Mouse (Mus musculus): ENCODE results near the gene Gck. TPM values are rescaled to one million over a fixed set of nuclear protein-coding genes. Genes with fewer than 3 reads are reported as not detected.
"Not testable (repeated sequence)": the region's sequence is repeated elsewhere in the genome, so short reads cannot be mapped to it uniquely, and the experiment has no call there.

Gck gene
- polyA plus RNA-seq, 1 experiment from 2014 or later = not detected

- Histone ChIP-seq H3K4me3 (ENCODE audit: inconsistent target) (no peak overlapping the region), H3K27ac (no peak overlapping the region), H3K36me3 (ENCODE audit: inconsistent target) (no peaks in the 10 kb centered on the region), H3K79me2 (ENCODE audit: inconsistent target) (no peaks in the 10 kb centered on the region)
- WGBS (ENCODE audit: missing documents) = 96% methylated on average over 4 of the region's 4 CpGs
Observed at GRCm38 (mm10) chr11:5892810-5893368, 57.0 kb downstream of the Gck start.

- Histone ChIP-seq H3K27ac (no peak overlapping the region), H3K4me3 (ENCODE audit: inconsistent target) (no peak overlapping the region), H3K79me2 (ENCODE audit: inconsistent target) (no peaks in the 10 kb centered on the region), H3K36me3 (ENCODE audit: inconsistent target) (no peaks in the 10 kb centered on the region)
- WGBS (ENCODE audit: missing documents) = 30% methylated on average over 8 of the region's 8 CpGs
Observed at GRCm38 (mm10) chr11:5892151-5892591, 57.7 kb downstream of the Gck start.

GRCm38 (mm10) chr11:5888563-5888962 lies 61.3 kb downstream of the Gck start:
- H3K36me3 ChIP-seq (ENCODE audit: inconsistent target); H3K79me2 ChIP-seq (ENCODE audit: inconsistent target); H3K4me3 ChIP-seq (ENCODE audit: inconsistent target); H3K27ac ChIP-seq: not testable (repeated sequence)
- WGBS (ENCODE audit: missing documents) = 70% methylated on average over 4 of the region's 5 CpGs

- Histone ChIP-seq H3K27ac (no peak overlapping the region), H3K4me3 (ENCODE audit: inconsistent target) (no peak overlapping the region), H3K36me3 (ENCODE audit: inconsistent target) (no peaks in the 10 kb centered on the region), H3K79me2 (ENCODE audit: inconsistent target) (no peaks in the 10 kb centered on the region)
- WGBS (ENCODE audit: missing documents) = 86% methylated on average over 5 of the region's 5 CpGs
Observed at GRCm38 (mm10) chr11:5887250-5887649, 62.6 kb downstream of the Gck start.

GRCm38 (mm10) chr11:5886187-5886586 lies 63.7 kb downstream of the Gck start:
- H3K36me3 ChIP-seq (ENCODE audit: inconsistent target) = no peaks in the 10 kb centered on the region
- H3K79me2 ChIP-seq (ENCODE audit: inconsistent target) = no peaks in the 10 kb centered on the region
- WGBS (ENCODE audit: missing documents) = 15% methylated on average over 9 of the region's 9 CpGs
- H3K27ac ChIP-seq = no peak overlapping the region
- no peak overlapping the region for H3K4me3 ChIP-seq (ENCODE audit: inconsistent target)

GRCm38 (mm10) chr11:5882518-5882917 lies 67.4 kb downstream of the Gck start:
- Histone ChIP-seq H3K4me3 (ENCODE audit: inconsistent target) (no peak overlapping the region), H3K79me2 (ENCODE audit: inconsistent target) (no peaks in the 10 kb centered on the region), H3K36me3 (ENCODE audit: inconsistent target) (no peaks in the 10 kb centered on the region), H3K27ac (no peak overlapping the region)
- 17% methylated on average over 8 of the region's 8 CpGs for whole genome bisulfite sequencing (ENCODE audit: missing documents)

- H3K4me3 ChIP-seq (ENCODE audit: inconsistent target) = no peak overlapping the region
- H3K27ac ChIP-seq = no peak overlapping the region
- 84% methylated on average over 5 of the region's 5 CpGs for WGBS (ENCODE audit: missing documents)
Observed at GRCm38 (mm10) chr11:5879905-5880304, 70.0 kb downstream of the Gck start.

GRCm38 (mm10) chr11:5878661-5879060 lies 71.2 kb downstream of the Gck start:
- H3K4me3 ChIP-seq (ENCODE audit: inconsistent target) = no peak overlapping the region; the same call in 1 of the 2 replicates
- H3K27ac ChIP-seq = peak overlapping the region; percentile 35
- H3K36me3 ChIP-seq (ENCODE audit: inconsistent target) = peaks cover under 1% of the 10 kb centered on the region; the same call in 1 of the 2 replicates
- 54% methylated on average over 8 of the region's 8 CpGs for WGBS (ENCODE audit: missing documents)
- H3K79me2 ChIP-seq (ENCODE audit: inconsistent target) = no peaks in the 10 kb centered on the region

More at GRCm38 (mm10) chr11:5879905-5880304, 70.0 kb downstream of the Gck start:
- H3K79me2 ChIP-seq (ENCODE audit: inconsistent target) = no peaks in the 10 kb centered on the region
- no peaks in the 10 kb centered on the region for H3K36me3 ChIP-seq (ENCODE audit: inconsistent target)

- Histone ChIP-seq H3K4me3 (ENCODE audit: inconsistent target) (peak within 1 kb of the TSS; percentile 58), H3K36me3 (ENCODE audit: inconsistent target) (peaks cover 7% of the 10 kb centered on the region; the same call in 1 of the 2 replicates), H3K27ac (peak within 1 kb of the TSS; percentile 35), H3K79me2 (ENCODE audit: inconsistent target) (no peaks in the 10 kb centered on the region)
- WGBS (ENCODE audit: missing documents) = 1% methylated on average over 48 of the region's 52 CpGs
Observed at GRCm38 (mm10) chr11:5877921-5878526, 71.9 kb downstream of the Gck start, which contains the start of gene Pold2. Gene Pold2 (minus strand): TSS chr11:5878292.

GRCm38 (mm10) chr11:5877421-5877820 lies 72.5 kb downstream of the Gck start:
- H3K36me3 ChIP-seq (ENCODE audit: inconsistent target) = peaks cover 13% of the 10 kb centered on the region; the same call in 1 of the 2 replicates
- H3K27ac ChIP-seq = no peak overlapping the region
- no peaks in the 10 kb centered on the region for H3K79me2 ChIP-seq (ENCODE audit: inconsistent target)
- peak overlapping the region; percentile 58 for H3K4me3 ChIP-seq (ENCODE audit: inconsistent target)
- 5% methylated on average over 5 of the region's 5 CpGs for WGBS (ENCODE audit: missing documents)

GRCm38 (mm10) chr11:5873192-5873591 lies 76.7 kb downstream of the Gck start:
- WGBS (ENCODE audit: missing documents) = 91% methylated on average over 9 of the region's 9 CpGs

GRCm38 (mm10) chr11:5872707-5873106 lies 77.2 kb downstream of the Gck start:
- H3K27ac ChIP-seq = no peak overlapping the region
- no peak overlapping the region for H3K4me3 ChIP-seq (ENCODE audit: inconsistent target)
- WGBS (ENCODE audit: missing documents) = 96% methylated on average over 11 of the region's 11 CpGs
- H3K79me2 ChIP-seq (ENCODE audit: inconsistent target) = no peaks in the 10 kb centered on the region
- peaks cover 17% of the 10 kb centered on the region; the same call in 1 of the 2 replicates for H3K36me3 ChIP-seq (ENCODE audit: inconsistent target)

More at GRCm38 (mm10) chr11:5873192-5873591, 76.7 kb downstream of the Gck start:
- Histone ChIP-seq H3K4me3 (ENCODE audit: inconsistent target) (no peak overlapping the region), H3K79me2 (ENCODE audit: inconsistent target) (no peaks in the 10 kb centered on the region), H3K36me3 (ENCODE audit: inconsistent target) (peaks cover 17% of the 10 kb centered on the region; the same call in 1 of the 2 replicates), H3K27ac (no peak overlapping the region)

GRCm38 (mm10) chr11:5870069-5870468 lies 79.8 kb downstream of the Gck start:
- Histone ChIP-seq H3K27ac (no peak overlapping the region), H3K4me3 (ENCODE audit: inconsistent target) (no peak overlapping the region), H3K36me3 (ENCODE audit: inconsistent target) (peaks cover 17% of the 10 kb centered on the region; the same call in 1 of the 2 replicates), H3K79me2 (ENCODE audit: inconsistent target) (no peaks in the 10 kb centered on the region)
- WGBS (ENCODE audit: missing documents) = 94% methylated on average over 16 of the region's 16 CpGs

GRCm38 (mm10) chr11:5869331-5869730 lies 80.5 kb downstream of the Gck start:
- Histone ChIP-seq H3K4me3 (ENCODE audit: inconsistent target) (no peak overlapping the region), H3K79me2 (ENCODE audit: inconsistent target) (no peaks in the 10 kb centered on the region), H3K36me3 (ENCODE audit: inconsistent target) (peaks cover 17% of the 10 kb centered on the region; the same call in 1 of the 2 replicates), H3K27ac (no peak overlapping the region)
- 94% methylated on average over 12 of the region's 16 CpGs for WGBS (ENCODE audit: missing documents)

- H3K79me2 ChIP-seq (ENCODE audit: inconsistent target) = no peaks in the 10 kb centered on the region
- no peak overlapping the region for H3K4me3 ChIP-seq (ENCODE audit: inconsistent target)
- peaks cover 13% of the 10 kb centered on the region; the same call in 1 of the 2 replicates for H3K36me3 ChIP-seq (ENCODE audit: inconsistent target)
- H3K27ac ChIP-seq = no peak overlapping the region
- WGBS (ENCODE audit: missing documents) = 92% methylated on average over 12 of the region's 12 CpGs
Observed at GRCm38 (mm10) chr11:5868324-5868723, 81.6 kb downstream of the Gck start.

All from macrophage (primary cell).